Mouse (Mus musculus) CH12.LX (cell line): ENCODE results near the gene Mmab. TPM values are rescaled to one million over a fixed set of nuclear protein-coding genes. Genes with fewer than 3 reads are reported as not detected.
A peak's percentile ranks its signal among the peaks of the same experiment; 100 is the strongest.

ENCODE experiments used
- DNase-seq: peaks from one replicate; pipeline ENCODE4 v3.0.0-alpha.2; 2013; ENCODE audit errors: extremely low read depth
- H3K27ac ChIP-seq: 2 replicates; pipeline ENCODE4 v1.5.1; 2012; ENCODE audit warnings: low read depth, mild to moderate bottlenecking, control low read depth, moderate library complexity; ENCODE audit not compliant: insufficient read depth
- H3K27me3 ChIP-seq: replicated peaks from 2 replicates; pipeline ENCODE3; 2012; ENCODE audit warnings: inconsistent platforms
- H3K36me3 ChIP-seq, 2 experiments: replicated peaks in 1 of 2; 2 replicates each; pipeline versions ENCODE3 to v1.6.1; 2012; ENCODE audit warnings: inconsistent platforms in 1 of 2, low read length in 1 of 2, mild to moderate bottlenecking in 1 of 2, mixed read lengths in 1 of 2, moderate library complexity in 1 of 2; ENCODE audit not compliant: control insufficient read depth in 1 of 2, insufficient read depth in 1 of 2
- H3K4me1 ChIP-seq, 2 experiments: 2 replicates each; pipeline ENCODE4 v1.6.1; 2012; ENCODE audit warnings: inconsistent platforms in 1 of 2, moderate library complexity in 1 of 2; ENCODE audit not compliant: insufficient read depth in 2 of 2, control insufficient read depth in 1 of 2
- H3K4me2 ChIP-seq: 2 replicates; pipeline ENCODE4 v1.6.1; 2012; ENCODE audit warnings: low read depth, mild to moderate bottlenecking, control low read depth; ENCODE audit not compliant: poor library complexity, insufficient read depth, severe bottlenecking
- H3K4me3 ChIP-seq, 3 experiments: fragments of 150-350 bp in 1 of 3; sonication (generic) in 1 of 3; replicated peaks in 1 of 3; 2 replicates each; pipeline versions ENCODE3 to v1.5.1; 2011 to 2012; ENCODE audit warnings: low read depth in 2 of 3, low read length in 2 of 3, mild to moderate bottlenecking in 2 of 3, moderate library complexity in 2 of 3, control low read depth in 1 of 3, improper control_type of control experiment in 1 of 3, inconsistent platforms in 1 of 3, mixed read lengths in 1 of 3; ENCODE audit not compliant: poor library complexity in 1 of 3
- H3K79me2 ChIP-seq: replicated peaks from 2 replicates; pipeline ENCODE4 v1.6.1; 2012; ENCODE audit warnings: mild to moderate bottlenecking, moderate library complexity; ENCODE audit not compliant: control insufficient read depth, poor library complexity, insufficient read depth, severe bottlenecking; ENCODE audit errors: extremely low read depth
- H3K9ac ChIP-seq: 2 replicates; pipeline ENCODE4 v1.6.1; 2012; ENCODE audit warnings: low read depth, mild to moderate bottlenecking, control low read depth, moderate library complexity; ENCODE audit not compliant: insufficient read depth
- H3K9me3 ChIP-seq: replicated peaks from 2 replicates; pipeline ENCODE3; 2012; ENCODE audit warnings: low read length, inconsistent platforms, mixed read lengths
- BHLHE40 ChIP-seq: IDR thresholded peaks from 2 replicates; pipeline ENCODE4 v1.6.1; 2011; ENCODE audit warnings: mild to moderate bottlenecking, low read depth, low read length, improper control_type of control experiment
- CHD1 ChIP-seq: IDR thresholded peaks from 2 replicates; pipeline ENCODE4 v1.6.1; 2012; ENCODE audit warnings: low read depth, low read length, improper control_type of control experiment, inconsistent platforms
- CHD2 ChIP-seq: IDR thresholded peaks from 2 replicates; pipeline ENCODE4 v1.6.1; 2011; ENCODE audit warnings: low read length, improper control_type of control experiment
- ELF1 ChIP-seq: IDR thresholded peaks from 2 replicates; pipeline ENCODE4 v1.6.1; 2014; ENCODE audit warnings: low read depth, mild to moderate bottlenecking, inconsistent platforms, low read length, improper control_type of control experiment
- EP300 ChIP-seq: IDR thresholded peaks from 2 replicates; pipeline ENCODE4 v1.6.1; 2011; ENCODE audit warnings: low read length, improper control_type of control experiment
- ETS1 ChIP-seq: conservative IDR thresholded peaks from 2 replicates; pipeline ENCODE4 v1.6.1; 2012; ENCODE audit warnings: low read depth, mild to moderate bottlenecking, inconsistent platforms, low read length, improper control_type of control experiment, moderate library complexity
- GABPA ChIP-seq: IDR thresholded peaks from 2 replicates; pipeline ENCODE4 v1.6.1; 2012; ENCODE audit warnings: low read depth, low read length, improper control_type of control experiment, inconsistent platforms; ENCODE audit not compliant: insufficient replicate concordance
- HCFC1 ChIP-seq: IDR thresholded peaks from 2 replicates; pipeline ENCODE4 v1.6.1; 2012; ENCODE audit warnings: low read depth, mild to moderate bottlenecking, inconsistent platforms, low read length, improper control_type of control experiment
- JUN ChIP-seq: IDR thresholded peaks from 2 replicates; pipeline ENCODE4 v1.6.1; 2011; ENCODE audit warnings: low read depth, mild to moderate bottlenecking, low read length, improper control_type of control experiment, moderate library complexity; ENCODE audit not compliant: insufficient read depth
- JUND ChIP-seq: conservative IDR thresholded peaks from 2 replicates; pipeline ENCODE4 v1.6.1; 2011; ENCODE audit warnings: low read depth, low read length, improper control_type of control experiment
- KAT2A ChIP-seq: IDR thresholded peaks from 2 replicates; pipeline ENCODE4 v1.6.1; 2012; ENCODE audit warnings: low read length, improper control_type of control experiment, inconsistent platforms; ENCODE audit not compliant: insufficient replicate concordance
- MAX ChIP-seq: IDR thresholded peaks from 2 replicates; pipeline ENCODE4 v1.6.1; 2011; ENCODE audit warnings: low read length, improper control_type of control experiment
- MAZ ChIP-seq: IDR thresholded peaks from 2 replicates; pipeline ENCODE4 v1.6.1; 2012; ENCODE audit warnings: low read depth, mild to moderate bottlenecking, inconsistent platforms, low read length, improper control_type of control experiment, moderate library complexity
- MEF2A ChIP-seq: IDR thresholded peaks from 2 replicates; pipeline ENCODE4 v1.6.1; 2014; ENCODE audit warnings: low read depth, mild to moderate bottlenecking, inconsistent platforms, low read length, improper control_type of control experiment, borderline replicate concordance
- MXI1 ChIP-seq: IDR thresholded peaks from 2 replicates; pipeline ENCODE4 v1.6.1; 2011; ENCODE audit warnings: mild to moderate bottlenecking, low read depth, low read length, improper control_type of control experiment
- MYC ChIP-seq: IDR thresholded peaks from 2 replicates; pipeline ENCODE4 v1.6.1; 2011; ENCODE audit warnings: low read depth, mild to moderate bottlenecking, improper control_type of control experiment, low read length
- NELFE ChIP-seq: IDR thresholded peaks from 2 replicates; pipeline ENCODE4 v1.6.1; 2011; ENCODE audit warnings: low read depth, low read length, improper control_type of control experiment
- NRF1 ChIP-seq: IDR thresholded peaks from 2 replicates; pipeline ENCODE4 v1.6.1; 2014; ENCODE audit warnings: low read depth, mild to moderate bottlenecking, inconsistent platforms, low read length, improper control_type of control experiment, moderate library complexity
- PAX5 ChIP-seq: IDR thresholded peaks from 2 replicates; pipeline ENCODE4 v1.6.1; 2012; ENCODE audit warnings: low read length, inconsistent platforms, mixed read lengths
- POLR2A ChIP-seq: IDR thresholded peaks from 2 replicates; pipeline ENCODE4 v1.6.1; 2011; ENCODE audit warnings: low read depth, mild to moderate bottlenecking, improper control_type of control experiment, low read length
- RAD21 ChIP-seq: IDR thresholded peaks from 2 replicates; pipeline ENCODE4 v1.6.1; 2011; ENCODE audit warnings: low read depth, mild to moderate bottlenecking, low read length, improper control_type of control experiment, moderate library complexity
- RCOR1 ChIP-seq: conservative IDR thresholded peaks from 2 replicates; pipeline ENCODE4 v1.6.1; 2012; ENCODE audit warnings: low read depth, mild to moderate bottlenecking, inconsistent platforms, low read length, improper control_type of control experiment
- SMC3 ChIP-seq: IDR thresholded peaks from 2 replicates; pipeline ENCODE4 v1.6.1; 2011; ENCODE audit warnings: low read depth, low read length, improper control_type of control experiment
- TBP ChIP-seq: conservative IDR thresholded peaks from 2 replicates; pipeline ENCODE4 v1.6.1; 2011; ENCODE audit warnings: low read depth, low read length, improper control_type of control experiment
- TCF12 ChIP-seq: IDR thresholded peaks from 2 replicates; pipeline ENCODE4 v1.6.1; 2014; ENCODE audit warnings: low read depth, mild to moderate bottlenecking, inconsistent platforms, low read length, improper control_type of control experiment
- UBTF ChIP-seq: IDR thresholded peaks from 2 replicates; pipeline ENCODE4 v1.6.1; 2012; ENCODE audit warnings: low read depth, mild to moderate bottlenecking, inconsistent platforms, low read length, improper control_type of control experiment, moderate library complexity
- USF1 ChIP-seq: IDR thresholded peaks from 2 replicates; pipeline ENCODE4 v1.6.1; 2014; ENCODE audit warnings: low read depth, mild to moderate bottlenecking, inconsistent platforms, low read length, improper control_type of control experiment
- USF2 ChIP-seq: conservative IDR thresholded peaks from 2 replicates; pipeline ENCODE4 v1.6.1; 2011; ENCODE audit warnings: low read depth, low read length, improper control_type of control experiment
- ZC3H11A ChIP-seq: IDR thresholded peaks from 2 replicates; pipeline ENCODE4 v1.6.1; 2012; ENCODE audit warnings: low read depth, mild to moderate bottlenecking, inconsistent platforms, low read length, improper control_type of control experiment
- ZKSCAN1 ChIP-seq: IDR thresholded peaks from 2 replicates; pipeline ENCODE4 v1.6.1; 2012; ENCODE audit warnings: low read depth, inconsistent platforms, low read length, improper control_type of control experiment, borderline replicate concordance
- ZMIZ1 ChIP-seq: IDR thresholded peaks from 2 replicates; pipeline ENCODE4 v1.6.1; 2012; ENCODE audit warnings: low read depth, mild to moderate bottlenecking, inconsistent platforms, low read length, improper control_type of control experiment
- ZNF384 ChIP-seq: IDR thresholded peaks from 2 replicates; pipeline ENCODE4 v1.6.1; 2012; ENCODE audit warnings: low read depth, low read length, improper control_type of control experiment, inconsistent platforms
- dilution Hi-C: fragments of 300-500 bp; cut with MboI; formaldehyde crosslinking; loops from 2 replicates; pipeline ENCODE4 v1.14.3; 2020; ENCODE audit warnings: low sequenced_read_pairs; ENCODE audit not compliant: extremely low pct_unique_long_range_greater_than_20kb, extremely low pct_ligation_motif_present
- in situ Hi-C: fragments of 300-500 bp; cut with MboI; formaldehyde crosslinking; loops from 3 replicates; pipeline ENCODE4 v1.14.3; 2019; ENCODE audit warnings: low sequenced_read_pairs, low pct_ligation_motif_present, low pct_unique_long_range_greater_than_20kb, mixed read lengths
- polyA plus RNA-seq: library from polyadenylated mRNA; unstranded; fragments of >175 nt; gene quantifications from 2 replicates; pipeline ENCODE4 v1.2.1, GENCODE M21; 2012; ENCODE audit warnings: low read depth; ENCODE audit not compliant: insufficient read length
- total RNA-seq, 2 experiments: library from RNA; depleted of rRNA; stranded (reverse); fragments of 300-350 nt in 1 of 2; fragments of >200 nt in 1 of 2; gene quantifications; 2 replicates each; pipeline ENCODE4 v1.2.3; 2012 to 2014

The Mmab gene
- total RNA-seq (2012; rRNA removed): 9.5 and 10.9 TPM in 2 replicates
- 8.3 and 9.3 TPM in 2 replicates for total RNA-seq (2014; rRNA removed)
- polyA plus RNA-seq: 14.4 and 15.2 TPM in 2 replicates

- no peak; the same call in none of the 2 replicates for TF ChIP-seq ELF1
- no peak for TF ChIP-seq UBTF
- peak; percentile 99 for TF ChIP-seq GABPA
- peak; percentile 60; the same call in 1 of the 2 replicates for TF ChIP-seq KAT2A
- no peak for TF ChIP-seq ZNF384
- no peak for TF ChIP-seq MAZ
- TF ChIP-seq RAD21: no peak
- TF ChIP-seq MYC: no peak
- no peak for TF ChIP-seq SMC3
- no peak for TF ChIP-seq CHD1
- no peak for TF ChIP-seq ZC3H11A
- TF ChIP-seq USF2: no peak
- no peak for TF ChIP-seq EP300
- peak; percentile 79 for TF ChIP-seq POLR2A
- TF ChIP-seq JUN: no peak
- TF ChIP-seq RCOR1: no peak
- TF ChIP-seq USF1: no peak
- TF ChIP-seq MAX: peak; percentile 8; the same call in 1 of the 2 replicates
- TF ChIP-seq BHLHE40: no peak
- 0 out of 2 replicates have a peak, but pooled peaks have one; percentile 27 for TF ChIP-seq MXI1
- peak; percentile 92 for TF ChIP-seq CHD2
- no peak for TF ChIP-seq ZMIZ1
- peak; percentile 31; the same call in 1 of the 2 replicates for TF ChIP-seq MEF2A
- TF ChIP-seq PAX5: no peak
- peak; percentile 75 for TF ChIP-seq NRF1
- TF ChIP-seq NELFE: peak; percentile 79
- TF ChIP-seq ETS1: 0 out of 2 replicates have a peak, but pooled peaks have one; percentile 12
- TF ChIP-seq HCFC1: peak; percentile 80
- 0 out of 2 replicates have a peak, but pooled peaks have one; percentile 15 for TF ChIP-seq JUND
- no peak for TF ChIP-seq ZKSCAN1
- TF ChIP-seq TCF12: peak; percentile 72; the same call in 1 of the 2 replicates
- peak; percentile 86; the same call in 1 of the 2 replicates for TF ChIP-seq TBP
- dilution Hi-C loops: no loop called here
- DNase-seq: peak; percentile 98
- H3K27me3 ChIP-seq: no peaks in the 10 kb centered on the region
- peaks cover 5 to 29% of the 10 kb centered on the region in 2 experiments for H3K4me1 ChIP-seq
- H3K4me3 ChIP-seq: peak within 1 kb of the TSS; percentile 78 to 86 (median 83)
- H3K27ac ChIP-seq: no peak within 1 kb of the TSS; the same call in 1 of the 2 replicates
- H3K9me3 ChIP-seq: no peaks in the 10 kb centered on the region
- H3K4me2 ChIP-seq: peak within 1 kb of the TSS; percentile 62
- peak within 1 kb of the TSS; percentile 72 for H3K9ac ChIP-seq
- no peaks in the 10 kb centered on the region for H3K79me2 ChIP-seq
- in situ Hi-C loops: no loop called here
- peaks cover 0 to 42% of the 10 kb centered on the region in 2 experiments for H3K36me3 ChIP-seq
Observed at GRCm38 (mm10) chr5:114443566-114444367, at the start of gene Mmab, which contains the start of gene Mvk. Mmab (minus strand) TSS chr5:114444060. Mvk (plus strand) TSS chr5:114444269.
